Mouse (Mus musculus) heart, postnatal 0 days (tissue): Measurements from ENCODE around the gene Ifitm3. TPM values are rescaled to one million over a fixed set of nuclear protein-coding genes. Genes with fewer than 3 reads are reported as not detected.

Experiments
- ATAC-seq: fragments of 200-750 bp; cut with Nextera tagmentation; 2 replicates; pipeline ENCODE4 v1.8.0; 2017; ENCODE audit warnings: low read depth, moderate number of reproducible peaks, moderate library complexity; ENCODE audit not compliant: insufficient read depth
- DNase-seq: peaks from one replicate; pipeline ENCODE4 v3.0.0-alpha.2; 2016; ENCODE audit warnings: low spot score
- H3K27ac ChIP-seq: fragments of 300-500 bp; sonication (generic); 2 replicates; pipeline ENCODE4 v1.5.1; 2014; ENCODE audit warnings: low read depth, mild to moderate bottlenecking
- H3K27me3 ChIP-seq: fragments of 300-500 bp; sonication (generic); 2 replicates; pipeline ENCODE4 v1.6.1; 2014; ENCODE audit warnings: low read length, mixed read lengths; ENCODE audit not compliant: control insufficient read depth, insufficient read depth
- H3K36me3 ChIP-seq: fragments of 300-500 bp; sonication (generic); replicated peaks from 2 replicates; pipeline ENCODE4 v1.6.1; 2014; ENCODE audit warnings: low read length, mixed read lengths; ENCODE audit not compliant: control insufficient read depth, insufficient read depth
- H3K4me1 ChIP-seq: fragments of 300-500 bp; sonication (generic); 2 replicates; pipeline ENCODE4 v1.6.1; 2014; ENCODE audit warnings: antibody characterized with exemption; ENCODE audit not compliant: control insufficient read depth, insufficient read depth
- H3K4me2 ChIP-seq: fragments of 300-500 bp; sonication (generic); 2 replicates; pipeline ENCODE4 v1.6.1; 2014; ENCODE audit warnings: low read depth, mild to moderate bottlenecking, low read length, moderate library complexity
- H3K4me3 ChIP-seq: fragments of 300-500 bp; sonication (generic); 2 replicates; pipeline ENCODE4 v1.5.1; 2014; ENCODE audit warnings: low read depth, low read length
- H3K9ac ChIP-seq: fragments of 300-500 bp; sonication (generic); replicated peaks from 2 replicates; pipeline ENCODE4 v1.6.1; 2014; ENCODE audit warnings: low read depth, low read length, mixed read lengths
- H3K9me3 ChIP-seq: fragments of 300-500 bp; sonication (generic); replicated peaks from 2 replicates; pipeline ENCODE4 v1.6.1; 2016; ENCODE audit warnings: low read length; ENCODE audit not compliant: control insufficient read depth
- CTCF ChIP-seq: IDR thresholded peaks from 2 replicates; pipeline ENCODE4 v1.5.1; 2016; ENCODE audit warnings: antibody characterized with exemption, control low read depth, low read depth
- EP300 ChIP-seq: IDR thresholded peaks from 2 replicates; pipeline ENCODE4 v1.6.1; 2016; ENCODE audit warnings: antibody characterized with exemption, low read depth
- WGBS: fragments of 180-500 bp; shearing (Covaris S2); extraction: QIAGEN DNeasy Blood & Tissue Kit; methylation state at CpG from one replicate; pipeline ENCODE4 v1.1.7; 2014; 5-methylcytosine and 5-hydroxymethylcytosine counted together
- polyA plus RNA-seq: library from polyadenylated mRNA; unstranded; fragments of >200 nt; fragmentation: Nextera tagmentation; extraction: Ambion mirVana; gene quantifications from 2 replicates; pipeline ENCODE4 v1.2.1, GENCODE M21; 2015
- total RNA-seq: library from RNA; depleted of rRNA; stranded (reverse); fragments of >200 nt; gene quantifications from 2 replicates; pipeline ENCODE4 v1.2.3, GENCODE M21; 2014; ENCODE audit warnings: low replicate concordance

Gene Ifitm3
- total and polyA plus RNA-seq, 2 experiments from 2014 or later: 148 to 230 TPM

GRCm38 (mm10) chr7:141055785-141056184, 45.2 kb upstream of the Ifitm3 start:
- Histone ChIP-seq H3K9ac (no peak overlapping the region), H3K27me3 (peaks cover 23% of the 10 kb centered on the region), H3K4me1 (no peaks in the 10 kb centered on the region), H3K4me3 (no peak overlapping the region), H3K9me3 (0 out of 2 replicates have a peak, but pooled peaks cover 4% of the 10 kb centered on the region), H3K27ac (no peak overlapping the region), H3K36me3 (no peaks in the 10 kb centered on the region), H3K4me2 (no peak overlapping the region)
- WGBS: 69% methylated on average over 4 of the region's 4 CpGs
- TF ChIP-seq CTCF (no peak), EP300 (no peak)
- DNase-seq: no peak
- ATAC-seq: no peak

GRCm38 (mm10) chr7:141052421-141052820, 41.9 kb upstream of the Ifitm3 start:
- no peak overlapping the region for H3K9ac ChIP-seq
- no peaks in the 10 kb centered on the region for H3K36me3 ChIP-seq
- peaks cover 3% of the 10 kb centered on the region; the same call in 1 of the 2 replicates for H3K27me3 ChIP-seq
- H3K9me3 ChIP-seq: 0 out of 2 replicates have a peak, but pooled peaks cover 4% of the 10 kb centered on the region
- no peak for DNase-seq
- no peak overlapping the region for H3K4me3 ChIP-seq
- no peak overlapping the region for H3K27ac ChIP-seq
- ATAC-seq: no peak
- no peak for TF ChIP-seq EP300
- no peak for TF ChIP-seq CTCF
- no peak overlapping the region for H3K4me2 ChIP-seq
- H3K4me1 ChIP-seq: no peaks in the 10 kb centered on the region; the same call in 1 of the 2 replicates
- WGBS: 72% methylated on average over 2 of the region's 2 CpGs

- H3K9me3 ChIP-seq: 0 out of 2 replicates have a peak, but pooled peaks cover 4% of the 10 kb centered on the region
Measured at GRCm38 (mm10) chr7:141052016-141052415, 41.4 kb upstream of the Ifitm3 start.

GRCm38 (mm10) chr7:141051060-141051685, 40.6 kb upstream of the Ifitm3 start:
- no peak for TF ChIP-seq EP300
- TF ChIP-seq CTCF: no peak
- ATAC-seq: no peak
- Histone ChIP-seq H3K27me3 (peaks cover 3% of the 10 kb centered on the region; the same call in 1 of the 2 replicates), H3K4me1 (no peaks in the 10 kb centered on the region; the same call in 1 of the 2 replicates), H3K27ac (no peak overlapping the region), H3K9me3 (0 out of 2 replicates have a peak, but pooled peaks cover 4% of the 10 kb centered on the region), H3K4me3 (no peak overlapping the region), H3K9ac (no peak overlapping the region), H3K4me2 (no peak overlapping the region), H3K36me3 (no peaks in the 10 kb centered on the region)
- DNase-seq: no peak
- 54% methylated on average over 17 of the region's 17 CpGs for WGBS

More at GRCm38 (mm10) chr7:141052016-141052415, 41.4 kb upstream of the Ifitm3 start:
- H3K4me1 ChIP-seq: no peaks in the 10 kb centered on the region; the same call in 1 of the 2 replicates
- H3K9ac ChIP-seq: no peak overlapping the region
- no peak overlapping the region for H3K4me2 ChIP-seq
- TF ChIP-seq CTCF (no peak), EP300 (no peak)
- WGBS: 79% methylated on average over 4 of the region's 4 CpGs
- H3K27ac ChIP-seq: no peak overlapping the region
- H3K27me3 ChIP-seq: peaks cover 3% of the 10 kb centered on the region; the same call in 1 of the 2 replicates
- no peaks in the 10 kb centered on the region for H3K36me3 ChIP-seq
- ATAC-seq (no peak), DNase-seq (no peak)
- H3K4me3 ChIP-seq: no peak overlapping the region

GRCm38 (mm10) chr7:141049326-141049725, 38.8 kb upstream of the Ifitm3 start:
- DNase-seq: no peak
- Histone ChIP-seq H3K4me1 (no peaks in the 10 kb centered on the region; the same call in 1 of the 2 replicates), H3K36me3 (no peaks in the 10 kb centered on the region), H3K9ac (no peak overlapping the region), H3K27me3 (no peaks in the 10 kb centered on the region), H3K27ac (no peak overlapping the region), H3K4me3 (no peak overlapping the region), H3K4me2 (no peak overlapping the region), H3K9me3 (no peaks in the 10 kb centered on the region)
- no peak for ATAC-seq
- no peak for TF ChIP-seq CTCF
- no peak for TF ChIP-seq EP300
- 56% methylated on average over 2 of the region's 2 CpGs for WGBS
